In genomic region chr11:115490441-115491355, GRCm38 (mm10) we compare ENCODE assay signal across 8 mouse cellular contexts. TPM values are rescaled to one million over a fixed set of nuclear protein-coding genes. Genes with fewer than 3 reads are reported as not detected.
DNase-seq lines count a peak whose midpoint lies in the region; ATAC-seq and TF ChIP-seq lines count a peak whose summit lies in the region.

No protein-coding gene starts in this region.

- TF ChIP-seq CTCF in cerebellum, adult 2 months (IDR thresholded peaks at IDR 0.05; ENCODE audit: borderline replicate concordance, insufficient read depth, low read depth, low read length) = no peak

- peak overlapping the region; percentile 92 for H3K4me3 ChIP-seq in cerebellum, adult 2 months (replicated peaks; ENCODE audit: insufficient read depth, low read depth, low read length)
- peak overlapping the region; percentile 70 for H3K4me3 ChIP-seq in neural tube, embryonic 13.5 days

- no peaks in the 10 kb centered on the region for H3K9me3 ChIP-seq in neural tube, embryonic 13.5 days

- peaks cover 19% of the 10 kb centered on the region for H3K4me1 ChIP-seq in cerebellum, adult 2 months (ENCODE audit: control insufficient read depth, insufficient read depth, low read length)
- peaks cover 22% of the 10 kb centered on the region for H3K4me1 ChIP-seq in neural tube, embryonic 13.5 days (replicated peaks)

- 0 out of 2 replicates have a peak, but pooled peaks cover 18% of the 10 kb centered on the region for H3K36me3 ChIP-seq in neural tube, embryonic 13.5 days

- DNase-seq in cerebellum, adult 2 months = no peak
- DNase-seq in cerebellum, adult 11 months = no peak
- peak; percentile 50 for DNase-seq in retina, postnatal 1 day
- DNase-seq in retina, embryonic 14.5 days (ENCODE audit: low spot score) = no peak
- peak; percentile 25 for DNase-seq in induced T-regulatory cell, adult 2 months (ENCODE audit: low read depth)
- no peak for DNase-seq in c-Kit-positive CD71-positive TER-119-positive erythroid progenitor cells, embryonic 14.5 days (ENCODE audit: low spot score)
- no peak for DNase-seq in right cerebral cortex, postnatal 36 days (ENCODE audit: low spot score in 2 of 2)

- ATAC-seq in neural tube, embryonic 13.5 days (ENCODE audit: low read depth) = peak; percentile 52

- TF ChIP-seq POLR2A in cerebellum, adult 2 months (IDR thresholded peaks at IDR 0.05; ENCODE audit: borderline replicate concordance, insufficient read depth, low read length) = no peak

- peak overlapping the region; percentile 81 for H3K9ac ChIP-seq in neural tube, embryonic 13.5 days

- no peak overlapping the region for H3K27ac ChIP-seq in cerebellum, adult 2 months (ENCODE audit: insufficient read depth, low read length)
- peak overlapping the region; percentile 88 for H3K27ac ChIP-seq in neural tube, embryonic 13.5 days (replicated peaks)

- H3K27me3 ChIP-seq in cerebellum, adult 2 months (ENCODE audit: control insufficient read depth, insufficient read depth, low read length) = no peaks in the 10 kb centered on the region
- no peaks in the 10 kb centered on the region for H3K27me3 ChIP-seq in neural tube, embryonic 13.5 days

- H3K4me2 ChIP-seq in neural tube, embryonic 13.5 days = peak overlapping the region; percentile 64

- 14% methylated on average over 25 of the region's 25 CpGs for whole genome bisulfite sequencing in cerebellum, adult 2 months
- 30% methylated on average over 25 of the region's 25 CpGs for WGBS in neural tube, embryonic 13.5 days

RNA-seq across cellular contexts. Expression of gene Nt5c, which starts 1.0 kb away (rescaled TPM):
- polyA plus RNA-seq in cerebellum, adult 2 months (2012; rRNA removed) = 98.2 and 102 TPM in 2 replicates
- 95.6 and 96.7 TPM in 2 replicates for polyA plus RNA-seq in neural tube, embryonic 13.5 days (2015; fragmentation: Nextera tagmentation; extraction: Ambion mirVana)

RNA-seq across cellular contexts. Expression of gene Armc7, which starts 15.2 kb away (rescaled TPM):
- polyA plus RNA-seq in cerebellum, adult 2 months (2012; rRNA removed) = 7.3 and 8.5 TPM in 2 replicates
- polyA plus RNA-seq in neural tube, embryonic 13.5 days (2015; fragmentation: Nextera tagmentation; extraction: Ambion mirVana) = 13.1 and 14.4 TPM in 2 replicates

RNA-seq across cellular contexts. Expression of gene Jpt1, which starts 23.5 kb away (rescaled TPM):
- 75.1 and 77.2 TPM in 2 replicates for polyA plus RNA-seq in cerebellum, adult 2 months (2012; rRNA removed)
- polyA plus RNA-seq in neural tube, embryonic 13.5 days (2015; fragmentation: Nextera tagmentation; extraction: Ambion mirVana) = 1,262 and 1,276 TPM in 2 replicates

RNA-seq across cellular contexts. Expression of gene Slc16a5, which starts 28.4 kb away (rescaled TPM):
- polyA plus RNA-seq in cerebellum, adult 2 months (2012; rRNA removed) = 0.08 and 0.25 TPM in 2 replicates
- 0.20 TPM in 1 of 2 replicates, not detected in the other for polyA plus RNA-seq in neural tube, embryonic 13.5 days (2015; fragmentation: Nextera tagmentation; extraction: Ambion mirVana)

RNA-seq across cellular contexts. Expression of gene Sumo2, which starts 45.4 kb away (rescaled TPM):
- polyA plus RNA-seq in cerebellum, adult 2 months (2012; rRNA removed) = 260 and 273 TPM in 2 replicates
- polyA plus RNA-seq in neural tube, embryonic 13.5 days (2015; fragmentation: Nextera tagmentation; extraction: Ambion mirVana) = 1,158 and 1,175 TPM in 2 replicates

Comparison
In these comparisons a context has a peak if more than half of its experiments do, and no peak if none do; other contexts are left out.
1. DNase-seq: peak in retina, postnatal 1 day (single experiment) and induced T-regulatory cell, adult 2 months (single experiment); none in cerebellum, adult 2 months (0 of 2), cerebellum, adult 11 months (single experiment), retina, embryonic 14.5 days (single experiment), c-Kit-positive CD71-positive TER-119-positive erythroid progenitor cells, embryonic 14.5 days (single experiment) and right cerebral cortex, postnatal 36 days (0 of 2).
2. RNA of gene Jpt1, which starts 23.5 kb away (polyA plus RNA-seq): 1,262 to 1,276 TPM in neural tube, embryonic 13.5 days; 75.1 to 77.2 TPM in cerebellum, adult 2 months; every median in the first group is over 10 times any median in the second.